Mouse (Mus musculus) MEL (cell line): ENCODE measurements at regions not wholly inside any gene's neighbourhood (a gene's known extent, or its start where the extent isn't known, plus 50 kb on each side); places are given as distances from the start of the nearest gene placed in this dataset.

Source experiments
- CTCF ChIP-seq, 3 experiments: IDR thresholded peaks in 2 of 3; conservative IDR thresholded peaks in 1 of 3; 2 replicates each; pipeline ENCODE4 v1.5.1; 2011 to 2012; ENCODE audit warnings: low read length in 3 of 3, low read depth in 2 of 3, mild to moderate bottlenecking in 2 of 3, improper control_type of control experiment in 1 of 3, inconsistent platforms in 1 of 3, mixed read lengths in 1 of 3, moderate library complexity in 1 of 3; ENCODE audit not compliant: control insufficient read depth in 1 of 3, insufficient read depth in 1 of 3, poor library complexity in 1 of 3, severe bottlenecking in 1 of 3
- JUND ChIP-seq: IDR thresholded peaks from 2 replicates; pipeline ENCODE4 v1.6.1; 2011; ENCODE audit warnings: low read depth, mild to moderate bottlenecking, improper control_type of control experiment, low read length
- KAT2A ChIP-seq: conservative IDR thresholded peaks from 2 replicates; pipeline ENCODE4 v1.6.1; 2012; ENCODE audit warnings: low read depth, low read length, improper control_type of control experiment, inconsistent platforms
- POLR2A ChIP-seq, 2 experiments: IDR thresholded peaks; 2 replicates each; pipeline ENCODE4 v1.6.1; 2011 to 2012; ENCODE audit warnings: low read length in 2 of 2, mild to moderate bottlenecking in 2 of 2, control low read depth in 1 of 2, improper control_type of control experiment in 1 of 2, low read depth in 1 of 2, moderate library complexity in 1 of 2; ENCODE audit not compliant: control insufficient read depth in 1 of 2, insufficient read depth in 1 of 2, poor library complexity in 1 of 2
- SIN3A ChIP-seq: IDR thresholded peaks from 2 replicates; pipeline ENCODE4 v1.6.1; 2012; ENCODE audit warnings: low read length, improper control_type of control experiment, inconsistent platforms

DNA sequence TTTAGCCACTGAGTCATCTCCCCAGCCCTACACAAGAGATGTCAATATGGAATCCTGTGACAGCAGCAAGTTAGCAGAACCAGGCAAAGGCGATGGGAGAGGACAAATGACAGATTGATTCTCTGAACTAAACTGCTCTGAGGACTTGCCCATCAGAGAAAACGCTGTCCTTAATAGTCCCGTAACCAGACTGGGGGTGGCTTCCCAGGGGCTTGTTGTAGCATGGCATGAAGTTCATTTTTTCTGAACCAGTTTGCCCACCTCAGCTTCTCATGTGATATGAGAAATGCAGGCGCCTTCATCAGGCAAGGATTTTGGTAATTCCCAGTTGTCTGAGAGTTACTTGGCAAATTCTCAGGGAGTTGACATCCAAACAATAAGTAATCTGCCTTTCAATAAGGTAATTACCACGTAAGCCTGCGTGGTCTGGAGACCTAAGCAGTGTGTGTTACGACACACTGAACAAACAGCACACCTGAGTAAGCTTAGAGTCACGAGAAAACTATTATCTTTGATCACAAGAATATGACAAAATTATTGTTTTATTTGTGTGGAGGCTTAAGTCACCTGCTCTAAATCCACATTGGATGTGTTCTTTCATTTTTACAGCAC, 239.7 kb downstream of the Pax3 start:
- TF ChIP-seq POLR2A (IDR thresholded peaks at IDR 0.05; ENCODE audit: control insufficient read depth in 1 of 2, insufficient read depth in 1 of 2, low read depth in 1 of 2, low read length in 2 of 2, poor library complexity in 1 of 2) (no peak), JUND (no peak), CTCF (IDR thresholded peaks at IDR 0.05 in 2 of 3, conservative IDR thresholded peaks at IDR 0.05 in 1 of 3; ENCODE audit: control insufficient read depth in 1 of 3, insufficient read depth in 1 of 3, low read depth in 2 of 3, low read length in 3 of 3, poor library complexity in 1 of 3, severe bottlenecking in 1 of 3) (no peak), KAT2A (no peak), SIN3A (no peak)
